ENCODE assay signal across 8 mouse cellular contexts in the genomic region with DNA sequence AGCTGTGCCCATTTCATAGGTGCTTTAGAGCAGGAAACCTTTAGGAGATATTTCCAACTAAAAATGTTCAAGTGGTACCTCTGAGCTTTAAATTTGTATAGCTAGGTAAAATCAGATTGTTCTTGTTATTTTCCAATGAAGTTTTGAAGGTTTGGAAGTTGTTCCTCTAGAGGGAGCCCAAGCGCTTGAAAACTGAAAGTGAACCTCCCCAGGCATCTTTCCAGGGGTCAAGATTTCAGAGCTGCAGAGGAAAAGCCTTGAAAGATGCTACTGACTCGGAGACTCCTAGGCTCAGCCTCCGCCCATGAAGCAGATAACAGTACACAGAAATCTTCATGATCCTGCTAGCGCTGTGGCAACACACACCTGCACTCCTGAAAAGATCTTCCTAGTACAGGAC. TPM values are rescaled to one million over a fixed set of nuclear protein-coding genes. Genes with fewer than 3 reads are reported as not detected.
DNase-seq lines count a peak whose midpoint lies in the region; ATAC-seq lines count a peak whose summit lies in the region.

No protein-coding gene starts in this region.

- peak; percentile 49 for DNase-seq in heart, adult 8-10 months (ENCODE audit: low spot score)
- DNase-seq in heart, embryonic 10.5 days (ENCODE audit: low spot score) = no peak
- peak; percentile 31 for DNase-seq in right cerebral cortex, postnatal 4 days
- no peak for DNase-seq in right cerebral cortex, postnatal 25 days
- DNase-seq in kidney, postnatal 4 days = peak; percentile 50 to 70
- peak; percentile 66 for DNase-seq in retina, embryonic 14.5 days (ENCODE audit: low spot score)

- peak; percentile 53 for ATAC-seq in common myeloid progenitor, adult 5-6 weeks (replicated peaks; ENCODE audit: low read depth, poor library complexity, severe bottlenecking)
- no peak; the same call in 1 of the 2 replicates for ATAC-seq in granulocyte monocyte progenitor cell, adult 5-6 weeks (replicated peaks; ENCODE audit: poor library complexity, severe bottlenecking)

- no peaks in the 10 kb centered on the region for H3K4me1 ChIP-seq in heart, embryonic 10.5 days

- H3K9me3 ChIP-seq in heart, embryonic 10.5 days = no peaks in the 10 kb centered on the region

- no peaks in the 10 kb centered on the region for H3K36me3 ChIP-seq in heart, embryonic 10.5 days

- H3K27ac ChIP-seq in heart, embryonic 10.5 days = no peak overlapping the region

- WGBS in heart, embryonic 10.5 days = 6% methylated on average over 4 of the region's 4 CpGs

- no peak overlapping the region for H3K4me3 ChIP-seq in heart, embryonic 10.5 days

- H3K27me3 ChIP-seq in heart, embryonic 10.5 days (ENCODE audit: insufficient read depth, poor library complexity, severe bottlenecking) = peaks cover 10% of the 10 kb centered on the region; the same call in 1 of the 2 replicates

RNA-seq across cellular contexts. Expression of gene Ptger2, which starts 6.5 kb away (rescaled TPM):
- total RNA-seq in heart, adult 8-10 months (2022) = under 1 TPM; 0.11 to 0.28 (median 0.18) TPM
- polyA plus RNA-seq in heart, embryonic 10.5 days (2016; fragmentation: Nextera tagmentation; extraction: Ambion mirVana) = 0.05 TPM in 1 of 2 replicates, not detected in the other
- total RNA-seq in common myeloid progenitor, adult 5-6 weeks (2017) = 2.7 and 2.8 TPM in 2 replicates
- total RNA-seq in granulocyte monocyte progenitor cell, adult 5-6 weeks (2014; fragmentation: Nextera tagmentation) = 5.2 and 5.4 TPM in 2 replicates
- 3.1 and 3.5 TPM in 2 replicates for total RNA-seq in granulocyte monocyte progenitor cell, adult 5-6 weeks (2017)

Comparison
In these comparisons a context has a peak if more than half of its experiments do, and no peak if none do; other contexts are left out.
1. DNase-seq: peak in heart, adult 8-10 months (single experiment), right cerebral cortex, postnatal 4 days (single experiment), kidney, postnatal 4 days (2 of 2) and retina, embryonic 14.5 days (single experiment); none in heart, embryonic 10.5 days (single experiment) and right cerebral cortex, postnatal 25 days (single experiment).